Mouse (Mus musculus): ENCODE measurements around the gene Sh3gl2. TPM values are rescaled to one million over a fixed set of nuclear protein-coding genes. Genes with fewer than 3 reads are reported as not detected.

Gene Sh3gl2
- polyA plus RNA-seq, 1 experiment from 2014 or later, result 112 TPM

GRCm38 (mm10) chr4:85686160-85686559 is 481.2 kb downstream of the Sh3gl2 start:
- H3K27ac ChIP-seq (replicated peaks), result no peak overlapping the region
- no peak overlapping the region for H3K9ac ChIP-seq
- no peaks in the 10 kb centered on the region for H3K36me3 ChIP-seq
- no peaks in the 10 kb centered on the region for H3K4me1 ChIP-seq (replicated peaks)
- ATAC-seq (ENCODE audit: low FRiP score, low read depth), result no peak
- H3K9me3 ChIP-seq, result no peaks in the 10 kb centered on the region
- no peak overlapping the region for H3K4me2 ChIP-seq
- H3K27me3 ChIP-seq, result no peaks in the 10 kb centered on the region
- WGBS, result 86% methylated on average over 4 of the region's 4 CpGs
- H3K4me3 ChIP-seq, result no peak overlapping the region

All from hindbrain, embryonic 15.5 days (tissue).